Mouse (Mus musculus): ENCODE measurements around the gene Pnpla2. TPM values are rescaled to one million over a fixed set of nuclear protein-coding genes. Genes with fewer than 3 reads are reported as not detected.
A peak's percentile ranks its signal among the peaks of the same experiment; 100 is the strongest.

Gene Pnpla2
- polyA plus RNA-seq, 1 experiment from 2014 or later = 20.4 TPM

- no peaks in the 10 kb centered on the region for H3K9me3 ChIP-seq (ENCODE audit: control insufficient read depth, low read length)
- 64% methylated on average over 9 of the region's 9 CpGs for WGBS
- peaks cover 10% of the 10 kb centered on the region; the same call in 1 of the 2 replicates for H3K4me1 ChIP-seq (ENCODE audit: control insufficient read depth, insufficient read depth, low read length)
- peaks cover 36% of the 10 kb centered on the region for H3K36me3 ChIP-seq (ENCODE audit: control insufficient read depth, insufficient read depth, low read length)
- DNase-seq (ENCODE audit: low spot score) (no peak), ATAC-seq (ENCODE audit: low read depth) (no peak)
- no peak overlapping the region for H3K4me2 ChIP-seq (ENCODE audit: low read depth, low read length)
- H3K4me3 ChIP-seq (ENCODE audit: low read depth, low read length) = no peak overlapping the region
- H3K27ac ChIP-seq (replicated peaks; ENCODE audit: low read depth, low read length) = no peak overlapping the region
- H3K9ac ChIP-seq (ENCODE audit: low read depth, low read length) = no peak overlapping the region
- no peaks in the 10 kb centered on the region for H3K27me3 ChIP-seq (replicated peaks; ENCODE audit: control insufficient read depth, insufficient read depth, low read length)
Measured at GRCm38 (mm10) chr7:141429840-141430584, 25.0 kb upstream of the Pnpla2 start.

DNA sequence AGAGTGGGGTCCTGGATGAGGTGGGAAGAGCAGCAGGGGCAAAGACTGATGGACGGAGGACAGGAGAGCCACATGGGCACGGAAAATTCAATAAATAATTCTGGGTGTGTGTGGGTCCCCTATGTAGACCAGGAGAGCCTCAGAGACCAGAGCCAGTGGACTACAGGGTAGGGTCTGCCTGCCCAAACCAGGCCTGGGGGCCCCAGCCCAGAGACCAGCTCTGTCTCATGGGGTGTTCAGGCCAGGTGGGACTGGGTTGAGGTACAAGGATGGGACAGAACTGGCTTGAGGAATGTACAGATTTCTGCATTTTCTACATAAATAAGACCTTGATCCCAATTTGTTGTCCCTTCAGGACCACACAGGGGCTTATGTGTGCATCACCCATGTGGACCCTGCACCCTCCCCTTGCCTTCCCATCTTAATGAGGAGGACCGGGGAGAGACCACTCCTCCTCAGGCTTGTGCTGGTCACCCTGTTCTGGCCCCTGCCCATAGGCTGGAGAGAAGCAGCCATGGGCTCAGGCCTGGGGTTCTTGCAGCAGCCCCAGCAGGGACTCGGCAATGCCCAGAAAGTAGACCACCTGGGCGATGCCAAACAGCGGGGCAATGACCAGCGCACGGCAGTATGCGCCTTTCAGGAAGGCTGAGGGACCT, 24.3 kb upstream of the Pnpla2 start:
- peaks cover 36% of the 10 kb centered on the region for H3K36me3 ChIP-seq (ENCODE audit: control insufficient read depth, insufficient read depth, low read length)

GRCm38 (mm10) chr7:141431434-141432185, 23.4 kb upstream of the Pnpla2 start:
- DNase-seq (ENCODE audit: low spot score) (no peak), ATAC-seq (ENCODE audit: low read depth) (no peak)
- no peak overlapping the region for H3K4me2 ChIP-seq (ENCODE audit: low read depth, low read length)
- peaks cover 36% of the 10 kb centered on the region for H3K36me3 ChIP-seq (ENCODE audit: control insufficient read depth, insufficient read depth, low read length)
- WGBS = 92% methylated on average over 16 of the region's 19 CpGs
- H3K9me3 ChIP-seq (ENCODE audit: control insufficient read depth, low read length) = no peaks in the 10 kb centered on the region
- no peak overlapping the region for H3K9ac ChIP-seq (ENCODE audit: low read depth, low read length)
- peaks cover 21% of the 10 kb centered on the region; the same call in 1 of the 2 replicates for H3K4me1 ChIP-seq (ENCODE audit: control insufficient read depth, insufficient read depth, low read length)
- H3K27ac ChIP-seq (replicated peaks; ENCODE audit: low read depth, low read length) = no peak overlapping the region
- H3K27me3 ChIP-seq (replicated peaks; ENCODE audit: control insufficient read depth, insufficient read depth, low read length) = no peaks in the 10 kb centered on the region
- no peak overlapping the region for H3K4me3 ChIP-seq (ENCODE audit: low read depth, low read length)

More for the DNA sequence above, 24.3 kb upstream of the Pnpla2 start:
- Histone ChIP-seq H3K4me1 (ENCODE audit: control insufficient read depth, insufficient read depth, low read length) (peaks cover 14% of the 10 kb centered on the region; the same call in 1 of the 2 replicates), H3K9me3 (ENCODE audit: control insufficient read depth, low read length) (no peaks in the 10 kb centered on the region), H3K27me3 (replicated peaks; ENCODE audit: control insufficient read depth, insufficient read depth, low read length) (no peaks in the 10 kb centered on the region), H3K4me3 (ENCODE audit: low read depth, low read length) (no peak overlapping the region), H3K4me2 (ENCODE audit: low read depth, low read length) (no peak overlapping the region), H3K9ac (ENCODE audit: low read depth, low read length) (no peak overlapping the region), H3K27ac (replicated peaks; ENCODE audit: low read depth, low read length) (no peak overlapping the region)
- 97% methylated on average over 9 of the region's 9 CpGs for WGBS
- ATAC-seq (ENCODE audit: low read depth) = no peak
- no peak for DNase-seq (ENCODE audit: low spot score)

DNA sequence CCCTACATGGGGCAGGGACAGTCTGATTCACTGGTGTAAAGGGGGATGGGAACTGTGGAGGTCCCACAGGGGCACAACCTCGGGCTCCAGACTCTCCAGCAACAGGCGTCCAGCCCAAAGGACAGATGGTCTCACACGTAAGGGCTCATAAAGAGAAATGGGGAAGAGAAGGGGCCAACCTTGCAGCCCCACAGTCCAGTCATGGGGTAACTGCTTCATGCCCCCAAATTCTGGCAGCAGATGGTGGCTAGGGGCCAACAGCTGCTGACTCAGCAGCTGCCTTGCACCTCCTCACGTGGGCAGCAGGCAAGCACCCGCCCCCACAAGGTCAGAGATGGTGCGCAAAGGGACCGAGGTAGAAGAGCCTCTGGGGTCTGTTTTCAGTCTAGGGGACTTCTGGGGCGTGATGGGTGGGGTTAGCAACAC, 22.8 kb upstream of the Pnpla2 start:
- no peak overlapping the region for H3K27ac ChIP-seq (replicated peaks; ENCODE audit: low read depth, low read length)
- no peak overlapping the region for H3K9ac ChIP-seq (ENCODE audit: low read depth, low read length)
- no peaks in the 10 kb centered on the region for H3K9me3 ChIP-seq (ENCODE audit: control insufficient read depth, low read length)
- DNase-seq (ENCODE audit: low spot score) (no peak), ATAC-seq (ENCODE audit: low read depth) (no peak)
- no peak overlapping the region for H3K4me3 ChIP-seq (ENCODE audit: low read depth, low read length)
- peaks cover 26% of the 10 kb centered on the region; the same call in 1 of the 2 replicates for H3K4me1 ChIP-seq (ENCODE audit: control insufficient read depth, insufficient read depth, low read length)
- H3K4me2 ChIP-seq (ENCODE audit: low read depth, low read length) = no peak overlapping the region
- H3K36me3 ChIP-seq (ENCODE audit: control insufficient read depth, insufficient read depth, low read length) = peaks cover 36% of the 10 kb centered on the region
- 78% methylated on average over 6 of the region's 8 CpGs for WGBS
- no peaks in the 10 kb centered on the region for H3K27me3 ChIP-seq (replicated peaks; ENCODE audit: control insufficient read depth, insufficient read depth, low read length)

DNA sequence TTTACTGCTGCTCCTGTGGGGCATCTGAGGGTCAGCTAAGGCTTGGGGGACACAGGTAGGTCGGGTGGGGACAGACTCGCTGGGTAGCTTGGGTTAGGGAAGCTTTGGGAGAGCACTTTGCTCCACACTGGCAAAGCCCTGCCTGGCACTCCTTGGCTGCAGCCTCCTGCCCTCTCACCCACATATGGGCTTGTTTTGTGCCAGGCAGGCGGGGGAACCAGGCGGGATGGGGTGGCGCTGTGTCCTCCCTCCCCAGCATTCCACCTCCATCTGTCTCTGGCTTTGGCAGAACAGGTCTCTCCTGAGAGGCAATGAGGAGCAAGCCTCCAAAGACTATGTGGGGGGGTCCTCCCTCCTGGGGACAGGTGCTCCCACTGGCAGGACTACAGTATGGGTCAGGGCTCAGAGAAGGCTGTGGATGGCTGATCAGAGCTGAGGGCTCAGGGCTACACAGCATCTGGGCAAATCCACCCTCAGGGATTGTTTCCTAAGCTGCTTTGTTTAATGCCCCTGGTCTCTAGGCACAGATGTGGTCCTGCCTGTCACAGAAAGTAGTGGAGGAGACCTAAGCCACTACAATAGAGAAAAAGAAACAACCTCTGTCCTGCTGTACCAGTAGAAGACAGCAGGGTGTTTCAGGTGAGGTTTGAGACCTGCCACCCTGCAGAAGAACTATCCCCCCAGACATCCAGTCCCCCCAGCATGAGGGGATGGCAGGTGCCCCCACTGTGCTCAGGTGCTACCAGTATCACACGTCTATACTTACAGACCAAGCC, 22.1 kb upstream of the Pnpla2 start:
- H3K4me2 ChIP-seq (ENCODE audit: low read depth, low read length) = no peak overlapping the region
- ATAC-seq (ENCODE audit: low read depth) = no peak
- peaks cover 36% of the 10 kb centered on the region for H3K36me3 ChIP-seq (ENCODE audit: control insufficient read depth, insufficient read depth, low read length)
- no peak for DNase-seq (ENCODE audit: low spot score)
- peaks cover 26% of the 10 kb centered on the region; the same call in 1 of the 2 replicates for H3K4me1 ChIP-seq (ENCODE audit: control insufficient read depth, insufficient read depth, low read length)
- no peak overlapping the region for H3K27ac ChIP-seq (replicated peaks; ENCODE audit: low read depth, low read length)
- H3K9me3 ChIP-seq (ENCODE audit: control insufficient read depth, low read length) = no peaks in the 10 kb centered on the region
- H3K27me3 ChIP-seq (replicated peaks; ENCODE audit: control insufficient read depth, insufficient read depth, low read length) = no peaks in the 10 kb centered on the region
- WGBS = 70% methylated on average over 5 of the region's 6 CpGs
- H3K9ac ChIP-seq (ENCODE audit: low read depth, low read length) = no peak overlapping the region
- no peak overlapping the region for H3K4me3 ChIP-seq (ENCODE audit: low read depth, low read length)

- Histone ChIP-seq H3K4me1 (ENCODE audit: control insufficient read depth, insufficient read depth, low read length) (peaks cover 26% of the 10 kb centered on the region; the same call in 1 of the 2 replicates), H3K4me3 (ENCODE audit: low read depth, low read length) (peak overlapping the region; percentile 44), H3K9ac (ENCODE audit: low read depth, low read length) (peak overlapping the region; percentile 64), H3K27me3 (replicated peaks; ENCODE audit: control insufficient read depth, insufficient read depth, low read length) (no peaks in the 10 kb centered on the region), H3K36me3 (ENCODE audit: control insufficient read depth, insufficient read depth, low read length) (peaks cover 43% of the 10 kb centered on the region), H3K9me3 (ENCODE audit: control insufficient read depth, low read length) (no peaks in the 10 kb centered on the region), H3K4me2 (ENCODE audit: low read depth, low read length) (peak overlapping the region; percentile 74), H3K27ac (replicated peaks; ENCODE audit: low read depth, low read length) (no peak overlapping the region)
- 77% methylated on average over 15 of the region's 15 CpGs for WGBS
- no peak for DNase-seq (ENCODE audit: low spot score)
- ATAC-seq (ENCODE audit: low read depth) = no peak
Measured at GRCm38 (mm10) chr7:141433517-141434400, 21.2 kb upstream of the Pnpla2 start.

- ATAC-seq (ENCODE audit: low read depth) (no peak), DNase-seq (ENCODE audit: low spot score) (peak; percentile 74)
- peaks cover 50% of the 10 kb centered on the region for H3K36me3 ChIP-seq (ENCODE audit: control insufficient read depth, insufficient read depth, low read length)
- H3K9ac ChIP-seq (ENCODE audit: low read depth, low read length) = peak overlapping the region; percentile 64
- H3K27ac ChIP-seq (replicated peaks; ENCODE audit: low read depth, low read length) = peak overlapping the region; percentile 45; the same call in 1 of the 2 replicates
- peak overlapping the region; percentile 44 for H3K4me3 ChIP-seq (ENCODE audit: low read depth, low read length)
- no peaks in the 10 kb centered on the region for H3K27me3 ChIP-seq (replicated peaks; ENCODE audit: control insufficient read depth, insufficient read depth, low read length)
- H3K4me1 ChIP-seq (ENCODE audit: control insufficient read depth, insufficient read depth, low read length) = peaks cover 22% of the 10 kb centered on the region; the same call in 1 of the 2 replicates
- H3K4me2 ChIP-seq (ENCODE audit: low read depth, low read length) = peak overlapping the region; percentile 74
- WGBS = 18% methylated on average over 7 of the region's 8 CpGs
- no peaks in the 10 kb centered on the region for H3K9me3 ChIP-seq (ENCODE audit: control insufficient read depth, low read length)
Measured at GRCm38 (mm10) chr7:141434464-141434863, 20.5 kb upstream of the Pnpla2 start.
